Comparison of ENCODE assay signal across 8 mouse cellular contexts in the genomic region with DNA sequence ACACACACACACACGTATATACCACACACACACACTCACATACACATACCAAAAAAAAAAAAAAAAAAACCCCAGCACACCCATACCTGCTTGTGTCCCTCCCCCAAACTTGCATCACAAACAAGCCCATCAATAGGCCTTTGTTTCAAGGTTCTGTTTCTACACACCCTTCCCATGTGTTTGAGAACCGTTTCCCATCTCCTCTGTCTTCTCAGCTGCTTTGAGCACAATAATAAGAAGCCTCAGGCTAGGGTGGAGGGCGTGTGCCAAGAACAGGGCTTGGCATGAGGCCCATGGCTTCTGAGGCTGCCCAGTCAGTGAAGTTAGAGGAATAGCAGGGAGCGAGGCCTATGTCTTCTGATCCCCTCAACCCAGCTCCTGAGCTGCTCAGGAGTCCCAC. TPM values are rescaled to one million over a fixed set of nuclear protein-coding genes. Genes with fewer than 3 reads are reported as not detected.
A peak's percentile ranks its signal among the peaks of the same experiment; 100 is the strongest.
DNase-seq lines count a peak whose midpoint lies in the region.

No protein-coding gene starts in this region.

- intact Hi-C loops in left cerebral cortex, postnatal 10 days (cut with DNase I) = loop anchor here (10.0 kb wide), 2 partner anchors 221 to 471 kb away; no protein-coding TSS in a partner anchor
- intact Hi-C loops in left cerebral cortex, postnatal 25 days (cut with DNase I) = loop anchor here (2.0 to 10.0 kb wide), 2 partner anchors 73 to 481 kb away; no protein-coding TSS in a partner anchor

- peak; percentile 14 for DNase-seq in adrenal gland, adult 8-10 months
- no peak for DNase-seq in adrenal gland, postnatal 4 days (ENCODE audit: low spot score in 2 of 2)
- DNase-seq in left cerebral cortex, postnatal 10 days (ENCODE audit: extremely low spot score in 1 of 2, low spot score in 2 of 2) = peak; percentile 49 to 63
- no peak for DNase-seq in left cerebral cortex, postnatal 25 days (ENCODE audit: low spot score in 2 of 2)
- peak; percentile 62 for DNase-seq in R1 (ENCODE audit: low read depth, low spot score)
- peak; percentile 33 for DNase-seq in gonadal fat pad, adult 2 months (ENCODE audit: low read depth)
- no peak for DNase-seq in frontal cortex, postnatal 36 days (ENCODE audit: low spot score in 2 of 2)
- no peak for DNase-seq in embryo, embryonic 9.5 days (ENCODE audit: extremely low spot score)

RNA-seq across cellular contexts. Expression of a gene that starts 31.7 kb away (rescaled TPM):
- total RNA-seq in adrenal gland, adult 8-10 months (2022) = 1 to 10 TPM; 4.0 to 4.5 (median 4.2) TPM
- total RNA-seq in adrenal gland, postnatal 4 days (2021) = 1 to 10 TPM; 4.2 to 5.0 TPM
- total RNA-seq in left cerebral cortex, postnatal 10 days (2021) = 1 to 10 TPM; 7.9 to 8.8 TPM
- 1 to 10 TPM; 4.6 to 5.8 TPM for total RNA-seq in left cerebral cortex, postnatal 25 days (2021)
- polyA plus RNA-seq in gonadal fat pad, adult 2 months (2012; rRNA removed) = 26.1 and 34.5 TPM in 2 replicates

RNA-seq across cellular contexts. Expression of a gene that starts 50.9 kb away (rescaled TPM):
- 10 to 100 TPM; 61.0 to 78.5 (median 64.7) TPM for total RNA-seq in adrenal gland, adult 8-10 months (2022)
- 10 to 100 TPM; 69.3 to 76.0 TPM for total RNA-seq in adrenal gland, postnatal 4 days (2021)
- total RNA-seq in left cerebral cortex, postnatal 10 days (2021) = 10 to 100 TPM; 32.3 to 33.9 TPM
- total RNA-seq in left cerebral cortex, postnatal 25 days (2021) = 10 to 100 TPM; 22.7 to 24.0 TPM
- polyA plus RNA-seq in gonadal fat pad, adult 2 months (2012; rRNA removed) = 38.5 and 38.7 TPM in 2 replicates

Comparison
In these comparisons a context has a peak if more than half of its experiments do, and no peak if none do; other contexts are left out.
1. DNase-seq: peak in adrenal gland, adult 8-10 months (single experiment), left cerebral cortex, postnatal 10 days (2 of 2), R1 (single experiment) and gonadal fat pad, adult 2 months (single experiment); none in adrenal gland, postnatal 4 days (0 of 2), left cerebral cortex, postnatal 25 days (0 of 2), frontal cortex, postnatal 36 days (0 of 2) and embryo, embryonic 9.5 days (single experiment).